Mouse (Mus musculus): Measurements from ENCODE around the gene Per1.

- TF ChIP-seq POLR2A (IDR thresholded peaks at IDR 0.05; ENCODE audit: low read depth, low read length) (peak; percentile 45), CTCF (IDR thresholded peaks at IDR 0.05; ENCODE audit: extremely low read depth, insufficient read length, insufficient replicate concordance, low read depth, low read length) (0 out of 2 replicates have a peak, but pooled peaks have one; percentile 9)
Measured at GRCm38 (mm10) chr11:69059357-69059974, 35.6 kb upstream of the Per1 start, which contains the start of gene Borcs6.

Data from small intestine, adult 2 months (tissue).